Mouse (Mus musculus) liver, adult 2 months (tissue): ENCODE measurements around the gene Phldb2.

ENCODE experiments used
- CTCF ChIP-seq: fragments of 200-500 bp; IDR thresholded peaks from 2 replicates; pipeline ENCODE4 v1.5.1; 2011; ENCODE audit warnings: low read depth, low read length, control low read depth
- POLR2A ChIP-seq: fragments of 200-500 bp; IDR thresholded peaks from 2 replicates; pipeline ENCODE4 v1.6.1; 2011; ENCODE audit warnings: low read length, control low read depth; ENCODE audit not compliant: insufficient read depth; ENCODE audit errors: extremely low read depth

- TF ChIP-seq POLR2A = no peak
- TF ChIP-seq CTCF = no peak
Measured at GRCm38 (mm10) chr16:45873397-45873796, 80.0 kb downstream of the Phldb2 start.
